Mouse (Mus musculus): Measurements from ENCODE around the gene Cradd.

GRCm38 (mm10) chr10:95373340-95373739 lies 49.4 kb upstream of the Cradd start:
- no peak for TF ChIP-seq POLR2A (IDR thresholded peaks at IDR 0.05; ENCODE audit: extremely low read depth, insufficient read depth, low read length)
- no peak for TF ChIP-seq CTCF (IDR thresholded peaks at IDR 0.05; ENCODE audit: low read depth, low read length)

Data from liver, adult 2 months (tissue).